Mouse (Mus musculus) lung, postnatal 0 days (tissue): ENCODE results near the gene Ppp1r15a. TPM values are rescaled to one million over a fixed set of nuclear protein-coding genes. Genes with fewer than 3 reads are reported as not detected.
A peak's percentile ranks its signal among the peaks of the same experiment; 100 is the strongest.
"Not testable (repeated sequence)": the region's sequence is repeated elsewhere in the genome, so short reads cannot be mapped to it uniquely, and the experiment has no call there.

ENCODE experiments used
- ATAC-seq: fragments of 200-750 bp; cut with Nextera tagmentation; 2 replicates; pipeline ENCODE4 v1.8.0; 2017; ENCODE audit warnings: moderate library complexity
- DNase-seq: peaks from one replicate; pipeline ENCODE4 v3.0.0-alpha.2; 2016; ENCODE audit warnings: low spot score
- H3K27ac ChIP-seq: fragments of 300-500 bp; sonication (generic); 2 replicates; pipeline ENCODE4 v1.5.1; 2014; ENCODE audit warnings: antibody characterized with exemption, mild to moderate bottlenecking, low read length, mixed read lengths
- H3K27me3 ChIP-seq: fragments of 300-500 bp; sonication (generic); replicated peaks from 2 replicates; pipeline ENCODE4 v1.6.1; 2014; ENCODE audit warnings: low read length, mixed read lengths; ENCODE audit not compliant: insufficient read depth
- H3K36me3 ChIP-seq: fragments of 300-500 bp; sonication (generic); 2 replicates; pipeline ENCODE4 v1.6.1; 2014; ENCODE audit warnings: low read length, mixed read lengths; ENCODE audit not compliant: insufficient read depth
- H3K4me1 ChIP-seq: fragments of 300-500 bp; sonication (generic); 2 replicates; pipeline ENCODE4 v1.6.1; 2014; ENCODE audit warnings: antibody characterized with exemption, low read depth, low read length, mixed read lengths; ENCODE audit not compliant: insufficient read depth
- H3K4me2 ChIP-seq: fragments of 300-500 bp; sonication (generic); replicated peaks from 2 replicates; pipeline ENCODE4 v1.6.1; 2014; ENCODE audit warnings: low read depth, mild to moderate bottlenecking, low read length, moderate library complexity, mixed read lengths
- H3K4me3 ChIP-seq: fragments of 300-500 bp; sonication (generic); 2 replicates; pipeline ENCODE4 v1.5.1; 2014; ENCODE audit warnings: low read depth, low read length
- H3K9ac ChIP-seq: fragments of 300-500 bp; sonication (generic); replicated peaks from 2 replicates; pipeline ENCODE4 v1.6.1; 2014; ENCODE audit warnings: low read depth, mild to moderate bottlenecking
- H3K9me3 ChIP-seq: fragments of 300-500 bp; sonication (generic); 2 replicates; pipeline ENCODE4 v1.6.1; 2016; ENCODE audit warnings: low read length, mixed read lengths
- CTCF ChIP-seq: IDR thresholded peaks from 2 replicates; pipeline ENCODE4 v1.5.1; 2016; ENCODE audit warnings: antibody characterized with exemption, mild to moderate bottlenecking
- EP300 ChIP-seq: IDR thresholded peaks from 2 replicates; pipeline ENCODE4 v1.6.1; 2016; ENCODE audit warnings: antibody characterized with exemption, mild to moderate bottlenecking, control low read depth
- WGBS: fragments of 180-500 bp; shearing (Covaris S2); extraction: QIAGEN DNeasy Blood & Tissue Kit; methylation state at CpG from one replicate; pipeline ENCODE4 v1.1.7; 2014; 5-methylcytosine and 5-hydroxymethylcytosine counted together
- polyA plus RNA-seq: library from polyadenylated mRNA; unstranded; fragments of >200 nt; fragmentation: Nextera tagmentation; extraction: Ambion mirVana; gene quantifications from 2 replicates; pipeline ENCODE4 v1.2.1, GENCODE M21; 2015

Ppp1r15a gene
- polyA plus RNA-seq, 1 experiment from 2014 or later, result 36.6 TPM

DNA sequence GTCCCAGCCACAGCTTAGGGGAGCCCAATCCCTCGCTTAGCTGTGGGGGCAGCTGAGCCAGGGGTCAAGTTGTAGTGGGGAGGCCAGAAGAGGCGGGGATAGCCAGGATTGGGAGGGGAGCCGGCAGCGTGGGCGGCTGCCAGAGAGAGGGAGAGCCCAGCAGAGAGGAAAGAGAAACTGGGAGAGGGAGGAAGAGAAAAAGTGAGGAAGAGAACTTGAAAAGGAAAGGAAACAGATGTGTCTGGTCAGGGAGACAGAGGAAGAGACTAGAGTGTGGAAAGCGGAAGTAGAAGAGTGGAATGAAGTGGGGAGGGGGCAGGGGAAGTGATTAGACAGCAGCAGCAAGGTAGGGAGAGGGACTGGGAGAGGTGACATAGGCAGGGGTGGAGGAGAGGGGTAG lies 3.4 kb upstream of the Ppp1r15a start:
- no peaks in the 10 kb centered on the region for H3K27me3 ChIP-seq
- 5% methylated on average over 6 of the region's 6 CpGs for WGBS
- H3K27ac ChIP-seq, result peak overlapping the region; percentile 15
- 0 out of 2 replicates have a peak overlapping the region, but pooled peaks have one; percentile 9 for H3K4me2 ChIP-seq
- ATAC-seq, result no peak
- TF ChIP-seq EP300, result no peak
- no peak for TF ChIP-seq CTCF
- no peaks in the 10 kb centered on the region for H3K36me3 ChIP-seq
- H3K9me3 ChIP-seq, result no peaks in the 10 kb centered on the region
- peak; percentile 56 for DNase-seq
- H3K4me3 ChIP-seq, result no peak overlapping the region
- peaks cover 2% of the 10 kb centered on the region; the same call in 1 of the 2 replicates for H3K4me1 ChIP-seq
- no peak overlapping the region for H3K9ac ChIP-seq

DNA sequence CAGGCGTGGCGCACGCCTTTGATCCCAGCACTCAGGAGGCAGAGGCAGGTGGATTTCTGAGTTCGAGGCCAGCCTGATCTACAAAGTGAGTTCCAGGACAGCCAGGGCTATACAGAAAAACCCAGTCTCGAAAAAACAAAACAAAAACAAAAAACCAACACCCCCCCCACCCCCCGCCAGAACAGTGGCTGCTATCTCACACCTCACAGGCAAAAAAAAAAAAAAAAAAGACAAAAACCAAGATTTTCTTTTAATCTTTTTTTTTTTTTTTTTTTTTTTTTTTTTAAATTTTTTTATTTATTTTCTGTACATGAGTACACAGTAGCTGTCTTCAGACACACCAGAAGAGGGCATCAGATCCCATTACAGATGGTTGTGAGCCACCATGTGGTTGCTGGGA lies 1.1 kb upstream of the Ppp1r15a start:
- H3K9me3 ChIP-seq, H3K9ac ChIP-seq, ATAC-seq, H3K27me3 ChIP-seq, DNase-seq, H3K27ac ChIP-seq, H3K4me2 ChIP-seq, H3K4me1 ChIP-seq, H3K4me3 ChIP-seq, H3K36me3 ChIP-seq: not testable (repeated sequence)
- WGBS, result 91% methylated on average over 6 of the region's 6 CpGs

DNA sequence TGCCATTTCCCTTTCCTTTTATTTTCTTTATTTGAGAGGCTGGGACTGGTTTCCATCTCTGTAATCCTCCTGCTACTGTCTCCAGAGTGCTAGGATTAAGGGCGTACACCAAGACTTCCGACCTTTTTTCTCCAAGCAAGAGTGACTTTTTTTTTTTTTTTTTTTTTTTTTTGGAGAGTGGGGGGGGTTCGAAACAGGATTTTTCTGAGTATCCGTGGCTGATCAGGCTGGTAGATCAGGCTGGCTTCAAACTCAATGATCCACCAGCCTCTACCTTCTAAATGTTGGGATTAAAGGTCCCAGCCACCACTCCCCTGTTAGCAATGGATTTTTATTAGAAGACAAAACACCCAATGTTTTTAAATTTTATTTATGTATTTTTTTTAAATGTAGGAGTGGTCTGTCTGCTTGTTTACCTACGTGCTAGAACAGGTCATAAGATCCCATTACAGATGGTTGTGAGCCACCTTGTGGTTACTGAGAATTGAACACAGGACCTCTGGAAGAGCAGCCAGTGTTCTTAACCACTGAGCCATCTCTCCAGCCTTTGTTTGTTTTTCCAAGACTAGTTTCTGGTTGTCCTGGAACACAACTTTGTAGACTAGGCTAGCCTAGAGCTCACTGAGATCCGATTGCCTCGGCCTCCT lies 529 bp upstream of the Ppp1r15a start:
- TF ChIP-seq EP300 (peak; percentile 91; the same call in 1 of the 2 replicates), CTCF (peak; percentile 57)
- WGBS, result 23% methylated on average over 7 of the region's 7 CpGs

DNA sequence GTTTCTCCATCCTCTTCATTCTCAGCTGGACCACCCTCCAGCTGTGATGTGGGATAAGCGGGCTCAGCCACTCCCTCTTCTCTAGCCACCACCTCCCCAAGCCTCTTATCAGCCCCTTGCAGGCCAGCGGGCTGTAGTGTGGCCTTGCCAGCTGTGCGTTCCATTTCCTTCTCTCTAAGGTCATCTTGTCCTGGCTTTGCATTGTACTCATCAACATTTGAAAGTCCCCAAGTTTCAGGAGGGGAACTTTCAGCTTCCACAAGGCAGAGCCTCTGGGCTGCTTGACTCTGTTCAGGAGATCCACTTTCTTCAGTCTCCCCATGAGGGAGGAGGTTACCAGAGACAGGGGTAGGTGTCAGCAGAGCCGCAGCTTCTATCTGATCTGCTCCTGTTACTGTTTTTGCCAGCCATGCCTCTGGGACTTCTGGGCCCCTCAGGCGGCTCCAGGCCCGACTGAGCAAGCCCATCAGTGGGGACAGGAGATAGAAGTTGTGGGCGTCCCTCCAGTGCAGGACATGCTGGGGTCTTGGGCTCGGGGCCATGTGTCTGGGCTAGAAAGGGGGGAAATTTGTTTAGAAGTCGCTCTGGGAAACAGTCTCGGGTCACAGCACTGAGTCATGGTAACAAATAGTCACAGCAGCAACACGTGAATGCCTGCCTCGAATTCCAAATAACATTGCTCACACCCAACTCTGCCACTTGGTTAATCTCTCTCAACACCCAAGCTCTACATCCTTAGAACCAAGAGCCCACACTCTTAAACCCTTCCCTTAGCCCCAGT lies 1.0 kb downstream of the Ppp1r15a start:
- 10% methylated on average over 12 of the region's 12 CpGs for WGBS
- DNase-seq, result peak; percentile 83
- Histone ChIP-seq H3K4me3 (peak overlapping the region; percentile 89), H3K9ac (peak overlapping the region; percentile 98), H3K27ac (peak overlapping the region; percentile 99), H3K4me1 (peaks cover 9% of the 10 kb centered on the region), H3K36me3 (peaks cover 5% of the 10 kb centered on the region; the same call in 1 of the 2 replicates), H3K27me3 (no peaks in the 10 kb centered on the region), H3K4me2 (peak overlapping the region; percentile 78), H3K9me3 (no peaks in the 10 kb centered on the region)
- peak; percentile 34 for ATAC-seq
- no peak for TF ChIP-seq CTCF
- 0 out of 2 replicates have a peak, but pooled peaks have one; percentile 16 for TF ChIP-seq EP300

More for the DNA sequence above, 529 bp upstream of the Ppp1r15a start:
- Histone ChIP-seq H3K36me3 (peaks cover 5% of the 10 kb centered on the region; the same call in 1 of the 2 replicates), H3K9me3 (no peaks in the 10 kb centered on the region), H3K9ac (peak overlapping the region; percentile 98), H3K4me3 (peak overlapping the region; percentile 89), H3K27ac (peak overlapping the region; percentile 99), H3K4me1 (peaks cover 9% of the 10 kb centered on the region), H3K4me2 (peak overlapping the region; percentile 78), H3K27me3 (no peaks in the 10 kb centered on the region)
- DNase-seq (peak; percentile 56), ATAC-seq (no peak)

DNA sequence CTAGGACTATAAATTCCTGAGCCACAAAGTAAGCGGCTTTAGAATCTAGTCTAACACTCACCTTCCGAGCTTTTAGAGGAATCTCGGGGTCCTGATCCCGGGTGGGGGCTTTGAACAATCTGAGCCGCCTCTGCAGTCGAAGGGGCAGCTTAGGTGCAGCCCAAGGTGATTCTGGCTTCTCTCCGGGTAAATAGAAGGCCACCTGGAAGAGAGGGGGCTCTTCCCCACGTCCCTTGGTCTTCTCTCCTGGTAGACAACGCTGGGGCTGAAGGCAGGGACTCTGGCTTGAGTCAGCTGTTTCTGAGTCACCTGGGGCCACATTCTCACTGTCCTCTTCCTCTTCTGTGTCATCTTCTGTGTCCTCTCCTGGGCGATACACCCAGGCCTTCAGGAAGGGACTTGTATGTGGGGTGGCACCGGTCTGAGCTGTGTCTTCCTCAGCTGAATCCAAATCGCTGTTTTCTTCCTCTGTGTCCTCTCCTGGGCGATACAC lies 2.3 kb downstream of the Ppp1r15a start:
- H3K36me3 ChIP-seq, result peaks cover 5% of the 10 kb centered on the region; the same call in 1 of the 2 replicates
- H3K9me3 ChIP-seq, result no peaks in the 10 kb centered on the region
- H3K9ac ChIP-seq, result no peak overlapping the region; the same call in 1 of the 2 replicates
- peak overlapping the region; percentile 49 for H3K4me2 ChIP-seq
- H3K27me3 ChIP-seq, result no peaks in the 10 kb centered on the region
- peaks cover 9% of the 10 kb centered on the region for H3K4me1 ChIP-seq
- no peak for ATAC-seq
- WGBS, result 79% methylated on average over 12 of the region's 13 CpGs
- peak overlapping the region; percentile 26 for H3K4me3 ChIP-seq
- no peak overlapping the region for H3K27ac ChIP-seq
- no peak for TF ChIP-seq CTCF
- no peak for TF ChIP-seq EP300
- DNase-seq, result no peak
